Mouse (Mus musculus): ENCODE data around the gene Ugt2b35.
"Not testable (repeated sequence)": the region's sequence is repeated elsewhere in the genome, so short reads cannot be mapped to it uniquely, and the experiment has no call there.

Gene Ugt2b35

DNA sequence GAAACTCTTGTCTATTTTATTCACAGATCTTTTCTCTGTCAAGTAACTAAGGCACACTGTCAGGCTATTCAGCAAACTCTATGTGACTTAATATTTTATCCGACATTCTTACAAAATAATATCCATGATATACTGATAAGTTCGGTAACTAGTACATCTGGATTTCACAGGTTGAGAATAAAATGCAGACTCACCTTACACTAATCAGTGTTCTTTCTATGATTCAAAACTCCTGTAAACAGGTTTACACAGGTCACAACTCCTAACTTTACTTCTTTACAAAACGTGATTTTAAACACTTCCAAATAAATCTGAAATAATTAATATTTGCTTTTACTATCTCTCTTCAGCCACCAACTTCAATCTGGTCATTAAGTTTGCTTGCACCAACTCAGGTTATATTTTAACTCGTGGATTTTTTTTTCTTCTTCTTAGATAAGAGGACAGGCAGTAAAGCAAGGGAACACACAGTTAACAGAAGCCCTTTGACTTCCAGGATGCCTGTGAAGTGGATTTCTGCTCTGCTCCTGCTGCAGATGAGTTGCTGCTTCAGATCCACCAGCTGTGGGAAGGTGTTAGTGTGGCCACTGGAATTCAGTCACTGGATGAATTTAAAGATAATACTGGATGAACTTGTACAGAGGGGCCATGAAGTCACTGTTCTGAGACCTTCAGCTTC is at the start of gene Ugt2b35:
TSS of gene Ugt2b35 (plus strand) at position 466 of the 679 bp plus-strand sequence.
- DNase-seq (ENCODE audit: low read depth) = no peak

DNA sequence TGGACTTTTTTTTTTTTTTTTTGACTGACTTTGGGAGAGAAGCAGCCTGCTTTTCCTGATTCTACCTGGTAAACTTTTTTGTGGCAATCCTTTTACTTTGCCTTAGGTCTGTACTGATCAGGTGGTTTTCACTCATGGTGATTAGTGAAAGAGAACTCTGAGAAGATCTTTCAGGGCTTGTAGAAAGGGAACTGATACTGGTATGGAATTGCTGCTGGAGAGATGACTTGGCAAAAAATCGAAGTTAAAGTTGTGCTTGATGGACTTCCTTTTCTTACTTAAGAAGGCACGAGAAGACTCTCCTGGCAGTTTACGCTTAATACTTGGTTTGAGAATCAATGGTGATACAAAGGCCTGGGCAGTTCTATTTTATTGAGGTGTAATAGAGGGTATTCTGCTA is 40.2 kb upstream of the Ugt2b35 start:
- no peak for DNase-seq (ENCODE audit: low read depth)

GRCm38 (mm10) chr5:86961587-86962358 is 38.9 kb upstream of the Ugt2b35 start:
- DNase-seq (ENCODE audit: low read depth) = no peak

GRCm38 (mm10) chr5:86962849-86963248 is 37.8 kb upstream of the Ugt2b35 start:
- not testable (repeated sequence) for DNase-seq (ENCODE audit: low read depth)

GRCm38 (mm10) chr5:86967271-86967670 is 33.4 kb upstream of the Ugt2b35 start:
- not testable (repeated sequence) for DNase-seq (ENCODE audit: low read depth)

DNA sequence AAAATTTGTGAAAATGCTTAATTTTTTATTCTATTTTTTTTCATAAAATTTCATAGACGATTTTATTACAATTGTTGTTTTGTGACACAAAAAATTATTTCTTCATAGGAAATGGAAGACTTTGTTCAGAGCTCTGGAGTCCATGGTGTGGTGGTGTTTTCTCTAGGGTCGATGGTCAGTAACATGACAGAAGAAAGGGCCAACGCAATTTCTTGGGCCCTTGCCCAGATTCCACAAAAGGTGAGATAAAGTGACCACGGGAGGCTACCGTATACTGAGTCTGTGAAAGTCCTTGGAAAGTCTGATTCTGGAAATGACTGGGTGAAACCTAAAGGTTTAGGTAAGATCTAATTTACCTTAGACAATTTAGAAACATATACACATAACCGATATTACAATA is 4.1 kb downstream of the Ugt2b35 start:
- no peak for DNase-seq (ENCODE audit: low read depth)

DNA sequence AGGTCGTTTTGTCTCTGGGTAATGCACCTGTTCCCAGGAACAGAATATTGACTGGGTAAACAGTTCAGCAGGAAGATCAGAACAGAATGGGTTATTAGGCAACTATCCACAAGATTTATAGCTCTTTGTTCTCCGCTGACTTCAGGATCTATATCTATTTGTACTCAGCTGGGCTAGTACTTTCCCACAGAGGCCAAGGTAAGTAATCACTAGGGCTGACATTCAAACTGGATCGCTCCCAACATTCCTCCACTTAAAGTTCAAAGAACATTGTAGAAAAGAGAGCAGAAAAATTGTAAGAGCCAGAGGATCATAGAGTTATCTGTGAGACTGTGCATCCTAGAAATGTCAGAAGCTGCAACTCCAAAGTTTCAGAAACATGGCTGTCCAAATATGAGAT is 14.8 kb downstream of the Ugt2b35 start:
- no peak for DNase-seq (ENCODE audit: low read depth)

GRCm38 (mm10) chr5:87027359-87027758 is 26.7 kb downstream of the Ugt2b35 start:
- DNase-seq (ENCODE audit: low read depth) = no peak

- DNase-seq (ENCODE audit: low read depth) = no peak
Observed at GRCm38 (mm10) chr5:87030624-87031023, 30.0 kb downstream of the Ugt2b35 start.
